Mouse (Mus musculus) hindbrain, embryonic 12.5 days (tissue): ENCODE data around the gene Parp6. TPM values are rescaled to one million over a fixed set of nuclear protein-coding genes. Genes with fewer than 3 reads are reported as not detected.

Source experiments
- ATAC-seq: fragments of 200-750 bp; cut with Nextera tagmentation; 2 replicates; pipeline ENCODE4 v1.8.0; 2017; ENCODE audit warnings: moderate TSS enrichment; ENCODE audit not compliant: low FRiP score
- H3K27ac ChIP-seq: fragments of 300-500 bp; sonication (generic); 2 replicates; pipeline ENCODE4 v1.5.1; 2016; ENCODE audit warnings: mild to moderate bottlenecking
- H3K27me3 ChIP-seq: fragments of 300-500 bp; sonication (generic); 2 replicates; pipeline ENCODE4 v1.6.1; 2016; ENCODE audit warnings: mild to moderate bottlenecking
- H3K36me3 ChIP-seq: fragments of 300-500 bp; sonication (generic); 2 replicates; pipeline ENCODE4 v1.6.1; 2016; ENCODE audit warnings: mild to moderate bottlenecking
- H3K4me1 ChIP-seq: fragments of 300-500 bp; sonication (generic); 2 replicates; pipeline ENCODE4 v1.6.1; 2016
- H3K4me2 ChIP-seq: fragments of 300-500 bp; sonication (generic); replicated peaks from 2 replicates; pipeline ENCODE4 v1.6.1; 2016; ENCODE audit warnings: mild to moderate bottlenecking
- H3K4me3 ChIP-seq: fragments of 300-500 bp; sonication (generic); 2 replicates; pipeline ENCODE4 v1.5.1; 2016; ENCODE audit warnings: mild to moderate bottlenecking
- H3K9ac ChIP-seq: fragments of 300-500 bp; sonication (generic); 2 replicates; pipeline ENCODE4 v1.6.1; 2016; ENCODE audit warnings: mild to moderate bottlenecking, moderate library complexity
- H3K9me3 ChIP-seq: fragments of 300-500 bp; sonication (generic); replicated peaks from 2 replicates; pipeline ENCODE4 v1.6.1; 2016; ENCODE audit warnings: mild to moderate bottlenecking
- WGBS: fragments of 180-500 bp; shearing (Covaris S2); methylation state at CpG from one replicate; pipeline ENCODE4 v1.1.7; 2016; 5-methylcytosine and 5-hydroxymethylcytosine counted together
- polyA plus RNA-seq: library from polyadenylated mRNA; unstranded; fragments of >200 nt; fragmentation: Nextera tagmentation; extraction: Ambion mirVana; gene quantifications from 2 replicates; pipeline ENCODE4 v1.2.1, GENCODE M21; 2016

Gene Parp6
- 127 TPM in 2 replicates for polyA plus RNA-seq

- 1% methylated on average over 25 of the region's 36 CpGs for WGBS
- no peaks in the 10 kb centered on the region for H3K27me3 ChIP-seq
- H3K27ac ChIP-seq, result peak within 1 kb of the TSS; percentile 95
- H3K4me2 ChIP-seq, result peak within 1 kb of the TSS; percentile 70
- ATAC-seq, result peak; percentile 98
- H3K4me3 ChIP-seq, result peak within 1 kb of the TSS; percentile 91
- H3K9me3 ChIP-seq, result no peaks in the 10 kb centered on the region
- 0 out of 2 replicates have a peak, but pooled peaks cover under 1% of the 10 kb centered on the region for H3K36me3 ChIP-seq
- peak within 1 kb of the TSS; percentile 90 for H3K9ac ChIP-seq
- peaks cover 12% of the 10 kb centered on the region for H3K4me1 ChIP-seq
Measured at GRCm38 (mm10) chr9:59616622-59617306, at the start of gene Parp6. Gene Parp6 (plus strand): TSS chr9:59617284.

DNA sequence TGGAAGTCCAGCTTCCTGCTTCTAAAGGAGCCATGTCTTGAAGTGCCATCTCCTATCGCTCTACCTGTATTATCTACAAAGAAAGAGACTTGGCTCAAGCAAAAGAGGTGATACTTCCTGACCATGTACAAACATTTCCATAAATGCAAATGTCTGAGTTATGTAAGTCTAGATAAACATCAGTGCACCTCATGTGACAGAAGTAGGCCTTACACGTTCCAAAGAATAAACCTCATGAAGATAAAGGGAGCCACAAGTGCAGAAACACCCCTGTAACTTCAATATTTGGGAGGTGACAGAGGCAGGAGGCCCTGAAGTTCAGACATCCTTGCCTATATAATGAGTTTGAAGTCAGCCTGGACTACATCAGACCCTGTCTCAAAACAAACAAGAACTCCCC is 45.2 kb upstream of the Parp6 start:
- H3K36me3 ChIP-seq, result no peaks in the 10 kb centered on the region
- H3K4me1 ChIP-seq, result 0 out of 2 replicates have a peak, but pooled peaks cover 2% of the 10 kb centered on the region
- no peak overlapping the region for H3K4me2 ChIP-seq
- no peak for ATAC-seq
- H3K9me3 ChIP-seq, result no peaks in the 10 kb centered on the region
- peaks cover 12% of the 10 kb centered on the region for H3K27me3 ChIP-seq
- no peak overlapping the region for H3K4me3 ChIP-seq
- H3K27ac ChIP-seq, result no peak overlapping the region
- H3K9ac ChIP-seq, result no peak overlapping the region
- 81% methylated on average over 2 of the region's 2 CpGs for WGBS

DNA sequence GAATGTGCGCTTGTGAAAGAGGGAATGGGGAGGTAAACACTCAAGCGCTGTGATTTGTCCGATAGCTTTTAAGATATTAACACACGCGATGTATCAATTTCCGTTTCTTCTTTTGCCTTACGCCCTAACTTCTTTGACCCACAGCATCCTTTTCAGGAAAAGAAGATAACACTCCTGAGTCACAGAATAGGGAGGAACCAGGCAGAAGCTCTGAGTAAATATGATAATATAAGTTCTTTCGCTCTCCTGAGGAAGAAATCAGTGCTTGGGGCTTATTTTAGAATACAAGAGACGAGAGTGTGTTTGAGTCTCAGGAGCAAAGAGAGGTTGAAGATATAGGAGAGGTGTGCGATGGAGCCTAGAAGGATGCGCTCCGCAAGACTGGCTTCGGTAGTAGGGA is 39.7 kb upstream of the Parp6 start:
- Histone ChIP-seq H3K4me1 (peaks cover 17% of the 10 kb centered on the region; the same call in 1 of the 2 replicates), H3K9me3 (no peaks in the 10 kb centered on the region), H3K36me3 (no peaks in the 10 kb centered on the region), H3K27ac (0 out of 2 replicates have a peak overlapping the region, but pooled peaks have one; percentile 31), H3K27me3 (peaks cover 21% of the 10 kb centered on the region), H3K4me3 (peak overlapping the region; percentile 52), H3K9ac (0 out of 2 replicates have a peak overlapping the region, but pooled peaks have one; percentile 42), H3K4me2 (peak overlapping the region; percentile 70)
- no peak for ATAC-seq
- 17% methylated on average over 13 of the region's 13 CpGs for WGBS

- under 1% methylated on average over 60 of the region's 61 CpGs for WGBS
- H3K9me3 ChIP-seq, result no peaks in the 10 kb centered on the region
- H3K27me3 ChIP-seq, result peaks cover 22% of the 10 kb centered on the region
- H3K4me1 ChIP-seq, result peaks cover 17% of the 10 kb centered on the region; the same call in 1 of the 2 replicates
- no peaks in the 10 kb centered on the region for H3K36me3 ChIP-seq
- peak within 1 kb of the TSS; percentile 52 for H3K4me3 ChIP-seq
- peak within 1 kb of the TSS; percentile 70 for H3K4me2 ChIP-seq
- ATAC-seq, result peak; percentile 98
- peak within 1 kb of the TSS; percentile 67; the same call in 1 of the 2 replicates for H3K27ac ChIP-seq
- H3K9ac ChIP-seq, result peak within 1 kb of the TSS; percentile 67
Measured at GRCm38 (mm10) chr9:59577844-59578504, 39.1 kb upstream of the Parp6 start, which contains the start of gene Celf6. Gene Celf6 (plus strand): TSS chr9:59577917.

GRCm38 (mm10) chr9:59578505-59578867 is 38.6 kb upstream of the Parp6 start:
- H3K36me3 ChIP-seq, result no peaks in the 10 kb centered on the region
- ATAC-seq, result peak; percentile 55
- H3K9ac ChIP-seq, result peak overlapping the region; percentile 67
- H3K4me3 ChIP-seq, result peak overlapping the region; percentile 52
- H3K27ac ChIP-seq, result peak overlapping the region; percentile 67; the same call in 1 of the 2 replicates
- H3K27me3 ChIP-seq, result peaks cover 22% of the 10 kb centered on the region
- H3K9me3 ChIP-seq, result no peaks in the 10 kb centered on the region
- H3K4me2 ChIP-seq, result peak overlapping the region; percentile 70
- peaks cover 17% of the 10 kb centered on the region; the same call in 1 of the 2 replicates for H3K4me1 ChIP-seq
- WGBS, result 1% methylated on average over 20 of the region's 20 CpGs

- Histone ChIP-seq H3K9ac (no peak overlapping the region), H3K27me3 (peaks cover 22% of the 10 kb centered on the region), H3K27ac (no peak overlapping the region), H3K4me3 (peak overlapping the region; percentile 0; the same call in 1 of the 2 replicates), H3K9me3 (no peaks in the 10 kb centered on the region), H3K4me2 (peak overlapping the region; percentile 43), H3K4me1 (peaks cover 18% of the 10 kb centered on the region), H3K36me3 (no peaks in the 10 kb centered on the region)
- ATAC-seq, result no peak
- WGBS, result 6% methylated on average over 13 of the region's 13 CpGs
Measured at GRCm38 (mm10) chr9:59584871-59585308, 32.2 kb upstream of the Parp6 start.

GRCm38 (mm10) chr9:59588252-59588651 is 28.8 kb upstream of the Parp6 start:
- Histone ChIP-seq H3K27me3 (peaks cover 15% of the 10 kb centered on the region), H3K4me2 (peak overlapping the region; percentile 41; the same call in 1 of the 2 replicates), H3K4me1 (peaks cover 18% of the 10 kb centered on the region), H3K9ac (peak overlapping the region; percentile 37; the same call in 1 of the 2 replicates), H3K27ac (peak overlapping the region; percentile 72), H3K36me3 (no peaks in the 10 kb centered on the region), H3K9me3 (no peaks in the 10 kb centered on the region), H3K4me3 (no peak overlapping the region)
- peak; percentile 67 for ATAC-seq
- WGBS, result 45% methylated on average over 5 of the region's 5 CpGs

GRCm38 (mm10) chr9:59588710-59589671 is 28.1 kb upstream of the Parp6 start:
- peak; percentile 83 for ATAC-seq
- Histone ChIP-seq H3K27ac (peak overlapping the region; percentile 72), H3K4me1 (peaks cover 18% of the 10 kb centered on the region), H3K36me3 (no peaks in the 10 kb centered on the region), H3K9me3 (no peaks in the 10 kb centered on the region), H3K27me3 (peaks cover 15% of the 10 kb centered on the region), H3K4me3 (peak overlapping the region; percentile 6; the same call in 1 of the 2 replicates), H3K9ac (peak overlapping the region; percentile 37; the same call in 1 of the 2 replicates), H3K4me2 (peak overlapping the region; percentile 41)
- WGBS, result 29% methylated on average over 12 of the region's 12 CpGs

GRCm38 (mm10) chr9:59589703-59590439 is 27.2 kb upstream of the Parp6 start:
- H3K9me3 ChIP-seq, result no peaks in the 10 kb centered on the region
- 78% methylated on average over 10 of the region's 10 CpGs for WGBS
- H3K36me3 ChIP-seq, result no peaks in the 10 kb centered on the region
- peak overlapping the region; percentile 41; the same call in 1 of the 2 replicates for H3K4me2 ChIP-seq
- H3K27me3 ChIP-seq, result peaks cover 15% of the 10 kb centered on the region
- H3K4me1 ChIP-seq, result peaks cover 18% of the 10 kb centered on the region
- no peak overlapping the region for H3K27ac ChIP-seq
- no peak overlapping the region for H3K4me3 ChIP-seq
- no peak for ATAC-seq
- no peak overlapping the region for H3K9ac ChIP-seq

GRCm38 (mm10) chr9:59601661-59602060 is 15.4 kb upstream of the Parp6 start:
- no peak overlapping the region for H3K9ac ChIP-seq
- no peaks in the 10 kb centered on the region for H3K36me3 ChIP-seq
- no peak overlapping the region for H3K4me3 ChIP-seq
- H3K4me1 ChIP-seq, result 0 out of 2 replicates have a peak, but pooled peaks cover 3% of the 10 kb centered on the region
- H3K4me2 ChIP-seq, result no peak overlapping the region
- H3K9me3 ChIP-seq, result no peaks in the 10 kb centered on the region
- H3K27ac ChIP-seq, result no peak overlapping the region
- H3K27me3 ChIP-seq, result peaks cover 23% of the 10 kb centered on the region
- WGBS, result 83% methylated on average over 8 of the region's 8 CpGs
- no peak for ATAC-seq

GRCm38 (mm10) chr9:59605967-59606366 is 11.1 kb upstream of the Parp6 start:
- WGBS, result 66% methylated on average over 6 of the region's 6 CpGs
- H3K36me3 ChIP-seq, result no peaks in the 10 kb centered on the region
- peaks cover 21% of the 10 kb centered on the region for H3K27me3 ChIP-seq
- H3K4me3 ChIP-seq, result no peak overlapping the region
- no peak overlapping the region for H3K4me2 ChIP-seq
- no peak for ATAC-seq
- no peaks in the 10 kb centered on the region for H3K9me3 ChIP-seq
- no peak overlapping the region for H3K27ac ChIP-seq
- no peak overlapping the region for H3K9ac ChIP-seq
- 0 out of 2 replicates have a peak, but pooled peaks cover 3% of the 10 kb centered on the region for H3K4me1 ChIP-seq
